Mouse (Mus musculus): ENCODE results near the gene C130050O18Rik.

DNA sequence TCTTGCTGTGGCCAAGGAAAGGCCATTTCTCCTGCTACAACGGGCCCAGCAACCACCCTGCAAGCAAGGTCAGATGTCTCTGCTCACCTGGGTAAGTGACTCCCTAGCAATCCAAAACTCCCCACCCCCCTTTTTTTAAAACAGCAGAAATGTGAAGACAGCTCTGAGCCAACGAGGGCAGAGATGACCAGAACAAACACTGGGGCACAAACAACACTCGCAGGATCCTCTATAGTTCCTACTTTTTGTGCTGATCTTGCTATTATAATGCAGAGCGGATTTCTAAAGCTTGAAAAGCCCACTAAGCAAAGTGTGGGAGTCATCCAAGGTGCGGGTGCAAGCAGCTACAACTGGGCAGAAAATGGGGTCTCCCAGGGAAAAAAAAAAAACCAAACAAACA is 34.0 kb upstream of the C130050O18Rik start:
- TF ChIP-seq CTCF (IDR thresholded peaks at IDR 0.05; ENCODE audit: extremely low read depth, insufficient read depth, insufficient read length, insufficient replicate concordance), result no peak
- TF ChIP-seq POLR2A (IDR thresholded peaks at IDR 0.05; ENCODE audit: low read depth, low read length), result no peak
